Mouse (Mus musculus) urinary bladder, postnatal 0 days (tissue): ENCODE results near the gene Cdk17. TPM values are rescaled to one million over a fixed set of nuclear protein-coding genes. Genes with fewer than 3 reads are reported as not detected.

Source experiments
- microRNA counts: library from miRNA; unstranded; fragments of <30 nt; microRNA quantifications from one replicate; lab custom pipeline; 2016
- microRNA-seq: library from miRNA; unstranded; fragments of <30 nt; microRNA quantifications from one replicate; pipeline ENCODE4, GENCODE M21; 2016
- polyA plus RNA-seq: library from polyadenylated mRNA; unstranded; fragments of >200 nt; fragmentation: Nextera tagmentation; extraction: Ambion mirVana; gene quantifications from 2 replicates; pipeline ENCODE4 v1.2.1, GENCODE M21; 2015

Cdk17 gene
- polyA plus RNA-seq, result 11.4 and 11.5 TPM in 2 replicates

DNA sequence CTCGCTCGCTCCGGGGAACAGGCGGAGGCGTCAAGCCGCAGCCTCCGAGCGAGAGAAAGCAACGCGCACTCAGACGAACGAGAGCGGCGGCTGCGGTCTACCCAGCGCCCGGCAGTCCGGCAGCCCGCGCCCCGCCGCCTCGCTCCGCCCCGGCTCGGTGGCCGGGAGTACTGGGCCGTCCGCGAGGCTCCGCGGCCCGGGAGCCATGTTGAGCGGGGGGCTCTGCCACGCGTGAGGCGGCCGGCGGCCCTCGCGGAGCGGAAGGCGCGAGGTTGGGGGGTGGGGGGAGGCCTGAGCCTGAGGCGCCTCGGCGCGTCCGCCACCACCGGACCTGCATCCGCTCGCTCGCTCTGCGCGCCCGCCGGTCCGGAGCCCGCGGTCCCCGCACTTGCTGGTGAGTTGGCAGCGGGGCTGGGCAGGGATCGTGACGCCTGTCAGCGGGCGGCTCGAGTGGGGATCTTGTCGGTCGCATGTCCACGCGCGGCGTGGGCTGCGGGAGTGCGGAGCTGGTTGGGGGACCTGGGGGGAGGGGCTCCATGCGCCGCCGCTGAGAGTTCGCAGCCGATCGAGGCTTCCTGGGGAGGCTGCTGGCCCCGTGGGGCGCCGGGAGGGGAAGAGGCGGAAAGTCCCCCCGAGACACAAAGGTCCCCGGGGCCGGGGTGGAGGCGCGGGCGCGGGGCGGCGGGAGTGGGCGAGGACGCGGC lies at the start of gene Cdk17:
Cdk17 (plus strand) TSS at position 69 of the 704 bp plus-strand sequence.

DNA sequence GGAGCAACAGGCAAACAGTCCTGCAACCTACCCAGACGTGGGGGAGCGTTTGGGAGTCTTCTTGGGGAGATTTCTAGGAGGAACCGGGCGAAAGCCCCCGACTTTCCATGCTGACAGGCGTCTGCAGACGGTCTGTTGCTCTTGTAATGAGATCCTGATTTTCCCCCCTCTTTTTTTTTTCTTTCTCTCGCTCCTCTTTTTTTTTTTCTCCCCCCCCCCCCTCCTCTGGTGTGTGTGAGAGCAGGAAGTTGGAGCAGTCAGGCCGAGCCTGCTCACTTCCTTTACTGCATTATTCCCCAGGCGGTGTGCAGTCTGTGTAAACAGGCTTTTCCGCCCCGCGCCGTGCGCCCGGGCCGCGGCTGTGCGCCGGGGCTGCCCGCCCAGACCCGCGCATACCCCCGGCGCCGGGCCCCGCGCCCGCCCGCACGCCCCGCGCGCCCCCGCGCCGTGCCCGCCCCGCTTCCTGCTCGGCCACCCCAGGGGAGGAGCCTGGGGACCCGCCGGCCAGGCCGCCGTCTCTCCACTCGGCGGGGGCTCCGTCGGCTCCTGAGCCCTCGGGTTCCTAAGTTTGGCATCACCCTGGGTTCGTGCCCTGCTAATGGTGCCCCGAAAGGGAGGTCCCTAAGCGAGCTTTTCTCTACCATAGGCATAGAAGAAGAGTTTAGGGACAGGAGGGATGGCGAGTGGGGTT lies 150.2 kb downstream of the Cdk17 start, which contains the start of gene Elk3:
Elk3 (minus strand) TSS at position 415 of the 691 bp plus-strand sequence.

MicroRNAs encoded within 50 kb of the gene (microRNA counts, 519-probe panel; counts per million panel counts)
- microRNA mmu-miR-1931 (lab: Ali Mortazavi, UCI), result not detected

Small RNA genes lying within 50 kb of the gene (microRNA-seq; reads per million reads assigned to microRNA genes)
- not detected for gene Mir1931

Other genes with a start within 250 kb of the Cdk17 start
- gene Cfap54, start 79.3 kb upstream of the Cdk17 start, polyA plus RNA-seq, result 0.18 TPM in 1 of 2 replicates, not detected in the other
- gene Elk3, start 150.3 kb downstream of the Cdk17 start, polyA plus RNA-seq, result 12.2 and 13.0 TPM in 2 replicates